Mouse (Mus musculus) midbrain, embryonic 13.5 days (tissue): ENCODE data around the gene Tuba4a. TPM values are rescaled to one million over a fixed set of nuclear protein-coding genes. Genes with fewer than 3 reads are reported as not detected.
"Not testable (repeated sequence)": the region's sequence is repeated elsewhere in the genome, so short reads cannot be mapped to it uniquely, and the experiment has no call there.

ENCODE experiments used
- ATAC-seq: fragments of 200-750 bp; cut with Nextera tagmentation; 2 replicates; pipeline ENCODE4 v1.8.0; 2017; ENCODE audit warnings: mild to moderate bottlenecking, moderate TSS enrichment, moderate library complexity
- H3K27ac ChIP-seq: fragments of 300-500 bp; sonication (generic); 2 replicates; pipeline ENCODE4 v1.5.1; 2015; ENCODE audit warnings: inconsistent platforms, mild to moderate bottlenecking, moderate library complexity
- H3K27me3 ChIP-seq: fragments of 300-500 bp; sonication (generic); 2 replicates; pipeline ENCODE4 v1.6.1; 2015; ENCODE audit warnings: mild to moderate bottlenecking, inconsistent platforms
- H3K36me3 ChIP-seq: fragments of 300-500 bp; sonication (generic); 2 replicates; pipeline ENCODE4 v1.6.1; 2015; ENCODE audit warnings: mild to moderate bottlenecking, inconsistent platforms
- H3K4me1 ChIP-seq: fragments of 300-500 bp; sonication (generic); replicated peaks from 2 replicates; pipeline ENCODE4 v1.6.1; 2015; ENCODE audit warnings: inconsistent platforms
- H3K4me2 ChIP-seq: fragments of 300-500 bp; sonication (generic); replicated peaks from 2 replicates; pipeline ENCODE4 v1.6.1; 2015; ENCODE audit warnings: moderate library complexity, mild to moderate bottlenecking, inconsistent platforms
- H3K4me3 ChIP-seq: fragments of 300-500 bp; sonication (generic); replicated peaks from 2 replicates; pipeline ENCODE4 v1.5.1; 2015; ENCODE audit warnings: mild to moderate bottlenecking, inconsistent platforms
- H3K9ac ChIP-seq: fragments of 300-500 bp; sonication (generic); replicated peaks from 2 replicates; pipeline ENCODE4 v1.6.1; 2015; ENCODE audit warnings: mild to moderate bottlenecking, inconsistent platforms
- H3K9me3 ChIP-seq: fragments of 300-500 bp; sonication (generic); 2 replicates; pipeline ENCODE4 v1.6.1; 2016; ENCODE audit warnings: mild to moderate bottlenecking, inconsistent platforms
- WGBS: fragments of 180-500 bp; shearing (Covaris S2); methylation state at CpG from one replicate; pipeline ENCODE4 v1.1.7; 2015; 5-methylcytosine and 5-hydroxymethylcytosine counted together
- polyA plus RNA-seq: library from polyadenylated mRNA; unstranded; fragments of >200 nt; fragmentation: Nextera tagmentation; extraction: Ambion mirVana; gene quantifications from 2 replicates; pipeline ENCODE4 v1.2.1, GENCODE M21; 2015

Tuba4a gene
- polyA plus RNA-seq, 1 experiment from 2014 or later, result 5.3 TPM

DNA sequence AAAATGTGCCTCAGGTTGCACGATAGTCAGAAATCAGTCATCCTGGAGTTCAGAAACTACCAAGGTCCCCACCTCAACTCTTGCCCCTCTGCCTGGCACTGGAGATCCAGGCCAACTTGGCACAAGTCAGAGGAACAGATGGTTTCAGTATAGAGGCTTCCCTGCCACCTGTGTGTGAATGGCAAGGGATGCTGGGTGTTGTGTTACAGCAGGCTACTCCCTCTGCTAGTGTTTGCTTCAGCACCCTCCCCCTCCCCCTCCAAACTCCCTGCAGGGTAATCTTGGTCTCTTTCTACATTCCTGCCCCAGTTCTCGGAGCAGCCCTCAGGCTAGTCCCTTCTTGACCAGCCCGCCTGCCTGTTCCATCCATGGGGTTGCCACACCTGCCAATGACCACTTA lies 30.8 kb upstream of the Tuba4a start:
- no peaks in the 10 kb centered on the region for H3K36me3 ChIP-seq
- no peak overlapping the region for H3K27ac ChIP-seq
- no peak for ATAC-seq
- H3K4me2 ChIP-seq, result no peak overlapping the region
- H3K27me3 ChIP-seq, result peaks cover 8% of the 10 kb centered on the region; the same call in 1 of the 2 replicates
- H3K4me1 ChIP-seq, result peaks cover 33% of the 10 kb centered on the region
- no peaks in the 10 kb centered on the region for H3K9me3 ChIP-seq
- 59% methylated on average over 3 of the region's 3 CpGs for WGBS
- H3K9ac ChIP-seq, result no peak overlapping the region
- no peak overlapping the region for H3K4me3 ChIP-seq

DNA sequence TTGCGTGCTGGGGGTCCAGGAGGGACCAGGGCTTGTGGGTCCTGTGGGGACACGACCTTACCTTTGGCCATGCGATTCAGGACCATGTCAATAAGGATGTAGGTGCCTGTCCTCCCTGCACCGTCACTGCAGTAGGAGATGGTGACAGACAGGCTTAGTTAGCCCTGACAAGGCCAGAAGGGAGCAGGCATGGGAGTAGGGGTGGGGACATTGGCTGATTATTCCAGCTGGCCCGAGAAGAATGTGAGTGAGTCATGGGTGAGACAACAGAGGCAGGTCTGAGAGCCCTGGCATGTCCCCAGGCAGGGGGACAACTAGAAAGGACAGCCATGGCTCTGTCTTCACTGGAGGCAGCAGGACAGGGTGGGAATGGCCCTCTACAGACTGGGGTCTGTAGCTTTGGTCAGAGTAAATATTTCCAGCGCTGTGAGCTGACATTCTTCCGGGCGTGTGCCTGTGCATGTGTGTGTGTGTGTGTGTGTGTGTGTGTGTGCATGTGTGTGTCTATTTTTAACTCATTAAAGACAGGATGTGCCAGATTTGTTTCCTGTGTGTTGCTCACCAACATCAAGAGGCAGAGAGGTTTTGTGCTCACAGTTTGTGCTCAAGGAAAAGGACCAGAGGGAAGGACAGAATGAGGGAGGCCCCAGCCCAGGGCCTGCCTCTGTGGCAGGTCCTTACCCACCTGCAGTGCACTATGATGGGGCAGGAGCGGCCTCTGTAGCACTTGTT lies 28.5 kb upstream of the Tuba4a start:
- Histone ChIP-seq H3K4me3 (no peak overlapping the region), H3K27me3 (peaks cover 7% of the 10 kb centered on the region; the same call in 1 of the 2 replicates), H3K9ac (0 out of 2 replicates have a peak overlapping the region, but pooled peaks have one; percentile 48), H3K9me3 (no peaks in the 10 kb centered on the region), H3K4me1 (peaks cover 26% of the 10 kb centered on the region), H3K4me2 (no peak overlapping the region), H3K36me3 (peaks cover 14% of the 10 kb centered on the region), H3K27ac (no peak overlapping the region)
- ATAC-seq, result no peak
- 56% methylated on average over 9 of the region's 9 CpGs for WGBS

DNA sequence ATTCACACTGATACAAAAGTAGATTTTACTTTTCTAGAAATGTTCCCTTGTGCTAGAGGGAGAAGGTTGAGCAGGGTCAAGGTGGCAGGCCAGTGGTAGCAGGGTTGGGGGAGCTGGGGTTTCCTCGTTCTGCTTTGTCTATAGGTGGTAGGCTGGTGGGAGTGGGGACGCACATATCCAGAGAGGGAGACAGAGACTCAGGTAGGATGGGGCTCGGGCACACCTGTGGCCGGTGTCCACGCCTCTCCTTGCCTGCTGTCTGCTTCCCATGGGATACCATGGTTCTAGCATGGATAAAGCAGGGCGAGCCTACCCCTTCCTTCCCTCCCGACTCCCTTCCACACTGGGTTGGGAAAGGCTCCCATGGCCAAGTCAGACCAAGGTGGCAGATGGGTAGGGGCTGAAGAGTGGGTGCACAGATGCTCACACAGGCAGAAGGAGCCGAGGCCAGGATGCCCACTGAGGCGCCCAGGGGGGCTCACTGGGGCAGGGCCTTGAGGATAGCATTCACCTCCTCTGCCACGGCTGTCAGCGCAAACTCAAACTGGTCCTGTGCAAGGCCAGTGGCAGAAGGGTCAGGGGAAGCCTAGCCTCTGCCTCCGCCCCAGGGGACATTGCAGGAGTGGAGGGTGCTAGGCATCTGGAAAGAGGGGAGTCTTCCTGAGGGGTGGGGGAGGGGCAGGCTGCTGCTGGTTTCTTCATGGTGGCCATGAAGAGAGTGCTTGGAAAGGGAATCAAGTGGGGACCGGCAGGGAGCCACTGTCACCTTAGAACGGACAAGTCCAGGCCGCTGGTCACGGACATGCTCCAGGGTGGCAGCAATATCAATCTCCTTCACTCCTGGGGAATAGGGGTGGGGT lies 27.6 kb upstream of the Tuba4a start:
- Histone ChIP-seq H3K4me2 (no peak overlapping the region), H3K36me3 (peaks cover 17% of the 10 kb centered on the region), H3K4me1 (peaks cover 26% of the 10 kb centered on the region), H3K9me3 (no peaks in the 10 kb centered on the region), H3K9ac (0 out of 2 replicates have a peak overlapping the region, but pooled peaks have one; percentile 48), H3K27me3 (no peaks in the 10 kb centered on the region), H3K27ac (no peak overlapping the region), H3K4me3 (no peak overlapping the region)
- ATAC-seq, result no peak
- WGBS, result 85% methylated on average over 16 of the region's 16 CpGs

DNA sequence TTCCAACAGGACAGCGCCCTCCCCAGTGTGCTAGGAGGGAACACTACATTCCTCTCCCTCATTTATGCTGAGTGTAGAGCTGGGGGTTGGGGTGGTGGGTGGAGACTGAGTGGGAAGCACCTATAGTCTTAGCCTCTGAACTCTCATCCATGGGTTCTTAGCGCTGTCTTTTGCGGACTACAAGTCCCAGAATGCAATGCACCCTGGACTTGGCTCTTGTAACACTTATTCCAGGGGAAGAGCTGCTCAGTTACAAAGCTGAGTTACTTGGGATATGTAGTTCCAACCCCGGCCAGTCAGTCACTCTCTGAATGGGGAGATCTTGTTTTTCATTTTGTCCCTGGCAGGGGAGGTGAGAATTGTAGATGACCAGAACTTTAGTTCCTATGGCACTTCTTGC lies 25.2 kb upstream of the Tuba4a start:
- H3K4me2 ChIP-seq, result no peak overlapping the region
- WGBS, result 14% methylated on average over 4 of the region's 4 CpGs
- no peaks in the 10 kb centered on the region for H3K9me3 ChIP-seq
- peak; percentile 67 for ATAC-seq
- H3K9ac ChIP-seq, result no peak overlapping the region
- H3K4me3 ChIP-seq, result no peak overlapping the region
- H3K27me3 ChIP-seq, result no peaks in the 10 kb centered on the region
- peaks cover 31% of the 10 kb centered on the region for H3K36me3 ChIP-seq
- peaks cover 15% of the 10 kb centered on the region for H3K4me1 ChIP-seq
- no peak overlapping the region for H3K27ac ChIP-seq

DNA sequence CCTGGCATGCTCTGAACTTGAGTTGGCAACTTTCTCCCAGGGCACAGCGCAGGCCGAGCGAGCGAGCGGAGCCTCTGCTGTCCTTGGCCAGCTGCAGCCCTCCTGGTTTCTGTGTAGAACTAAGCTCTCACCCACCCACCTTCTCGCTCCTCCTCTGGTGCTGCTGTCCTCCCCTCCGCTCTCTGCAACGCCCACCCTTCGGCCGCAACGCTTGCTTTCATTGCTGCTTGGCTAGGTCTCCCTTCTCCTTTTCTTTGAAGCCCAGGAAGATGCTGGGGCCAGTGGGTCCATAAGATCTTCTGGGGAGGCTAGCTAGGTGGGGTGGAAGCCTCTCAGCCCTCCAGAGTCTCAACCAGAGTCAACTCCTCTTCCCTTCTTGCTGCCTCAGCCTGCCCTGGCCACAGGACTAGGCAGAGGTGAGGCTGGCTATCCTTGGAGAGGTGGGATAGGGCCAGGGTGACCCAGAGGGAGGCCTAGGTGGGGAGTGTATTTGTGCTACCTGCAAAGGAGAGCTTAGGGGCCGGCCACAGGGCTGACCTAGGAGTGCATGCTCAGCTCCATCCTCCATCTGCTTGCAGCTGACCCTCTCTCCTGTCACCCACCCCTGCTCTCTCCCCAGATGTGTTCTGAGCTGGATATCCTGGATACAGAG lies 24.6 kb upstream of the Tuba4a start:
- ATAC-seq, result peak; percentile 29; the same call in 1 of the 2 replicates
- WGBS, result 85% methylated on average over 12 of the region's 12 CpGs
- H3K4me3 ChIP-seq, result no peak overlapping the region

DNA sequence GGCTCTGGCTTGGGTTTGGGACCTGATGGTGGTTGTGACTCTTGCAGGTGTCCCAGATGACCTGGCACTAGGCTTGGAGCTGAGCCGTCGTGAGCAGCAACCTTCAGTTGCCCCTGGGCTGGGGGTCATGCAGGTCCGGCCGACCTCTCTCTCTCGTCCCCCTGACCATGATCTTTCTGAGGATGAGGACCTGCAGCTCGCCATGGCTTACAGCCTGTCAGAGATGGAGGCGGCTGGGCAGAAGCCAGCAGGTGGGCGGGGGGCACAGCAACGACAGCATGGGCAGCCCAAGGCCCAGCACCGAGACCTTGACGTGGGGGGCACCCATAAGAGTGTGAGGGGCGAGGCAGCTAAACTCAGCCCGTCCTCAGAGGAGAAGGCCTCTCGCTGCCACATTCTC lies 23.7 kb upstream of the Tuba4a start:
- Histone ChIP-seq H3K4me3 (no peak overlapping the region), H3K9me3 (no peaks in the 10 kb centered on the region), H3K4me1 (peaks cover 15% of the 10 kb centered on the region), H3K9ac (no peak overlapping the region), H3K36me3 (peaks cover 38% of the 10 kb centered on the region), H3K27ac (no peak overlapping the region), H3K4me2 (no peak overlapping the region), H3K27me3 (no peaks in the 10 kb centered on the region)
- WGBS, result 89% methylated on average over 13 of the region's 14 CpGs
- ATAC-seq, result no peak

More for the DNA sequence above, 24.6 kb upstream of the Tuba4a start:
- Histone ChIP-seq H3K4me1 (peaks cover 15% of the 10 kb centered on the region), H3K27me3 (no peaks in the 10 kb centered on the region), H3K4me2 (no peak overlapping the region), H3K36me3 (peaks cover 36% of the 10 kb centered on the region), H3K9ac (peak overlapping the region; percentile 32; the same call in 1 of the 2 replicates), H3K27ac (no peak overlapping the region), H3K9me3 (no peaks in the 10 kb centered on the region)

DNA sequence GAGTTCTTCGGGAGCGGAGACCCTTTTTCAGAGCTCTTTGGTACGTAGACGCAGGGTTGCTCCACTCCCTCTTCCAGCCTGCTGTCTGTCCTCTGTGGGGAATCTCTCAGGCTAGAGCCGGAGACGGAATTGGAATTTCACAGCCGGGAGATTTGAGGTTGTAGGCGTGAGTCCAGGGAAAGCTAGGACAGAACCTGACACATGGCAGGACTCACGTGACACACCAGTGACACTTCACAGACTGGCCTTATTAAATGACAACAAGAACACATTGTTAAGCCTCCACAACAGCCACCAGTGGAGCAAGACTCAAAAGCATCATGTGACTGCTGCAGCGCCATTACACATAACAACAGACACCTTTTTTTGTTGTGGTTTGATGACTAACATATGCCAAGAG lies 19.9 kb upstream of the Tuba4a start:
- no peak overlapping the region for H3K4me3 ChIP-seq
- H3K27me3 ChIP-seq, result no peaks in the 10 kb centered on the region
- no peak for ATAC-seq
- 87% methylated on average over 10 of the region's 10 CpGs for WGBS
- H3K4me1 ChIP-seq, result peaks cover 17% of the 10 kb centered on the region
- no peak overlapping the region for H3K9ac ChIP-seq
- H3K36me3 ChIP-seq, result peaks cover 37% of the 10 kb centered on the region
- H3K9me3 ChIP-seq, result no peaks in the 10 kb centered on the region
- H3K4me2 ChIP-seq, result no peak overlapping the region
- no peak overlapping the region for H3K27ac ChIP-seq

DNA sequence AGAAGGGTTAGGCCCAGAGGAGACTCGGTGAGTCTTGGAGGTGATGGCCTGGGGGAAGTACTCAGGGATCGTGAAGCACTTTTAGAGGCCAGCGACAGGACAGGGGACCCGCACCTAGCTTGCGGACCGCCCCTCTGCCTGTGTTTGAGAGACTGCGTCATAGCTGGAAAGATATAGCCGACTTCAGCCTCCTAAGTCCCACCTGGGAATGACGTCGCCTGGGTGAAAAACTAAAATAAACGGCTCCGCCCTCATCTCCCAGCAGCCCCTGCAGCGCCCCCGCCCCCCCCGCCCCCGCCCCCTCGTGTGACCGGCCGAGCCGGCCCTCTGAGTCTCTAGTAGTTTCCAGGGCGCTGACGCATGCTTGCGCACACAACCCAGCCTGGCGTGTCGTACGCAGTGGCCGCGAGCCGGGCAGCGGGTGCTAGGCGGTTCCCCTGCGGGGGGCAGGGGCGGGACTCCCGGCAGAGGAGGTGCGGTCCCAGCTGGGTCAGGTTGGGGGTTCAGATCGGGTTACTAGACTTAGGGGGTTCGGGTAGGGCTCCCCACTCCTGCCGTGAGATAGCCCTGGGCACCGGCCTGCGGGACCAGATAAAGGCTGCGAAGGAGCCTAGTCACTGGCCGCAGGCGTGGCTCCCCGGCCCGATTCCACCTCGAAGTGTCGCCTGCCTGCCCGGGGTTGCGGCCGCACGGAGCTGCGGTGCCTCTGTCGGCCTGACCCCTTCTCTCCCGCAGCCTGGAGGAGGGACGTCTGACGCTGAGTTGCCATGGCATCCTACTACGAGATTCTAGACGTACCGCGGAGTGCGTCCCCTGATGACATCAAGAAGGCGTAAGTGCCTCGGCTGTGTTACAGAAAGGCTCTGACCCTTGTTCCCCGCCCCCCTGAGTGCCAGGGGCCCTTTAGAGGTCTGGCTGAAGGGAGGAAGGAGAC lies 16.7 kb upstream of the Tuba4a start, which contains the start of gene Dnajb2:
TSS of gene Dnajb2 (plus strand) at position 290 of the 934 bp plus-strand sequence.
- no peaks in the 10 kb centered on the region for H3K9me3 ChIP-seq
- peak within 1 kb of the TSS; percentile 87 for H3K9ac ChIP-seq
- H3K4me3 ChIP-seq, result peak within 1 kb of the TSS; percentile 61
- peaks cover 3% of the 10 kb centered on the region; the same call in 1 of the 2 replicates for H3K27me3 ChIP-seq
- under 1% methylated on average over 64 of the region's 64 CpGs for WGBS
- peaks cover 19% of the 10 kb centered on the region for H3K36me3 ChIP-seq
- peak within 1 kb of the TSS; percentile 88 for H3K27ac ChIP-seq
- H3K4me2 ChIP-seq, result peak within 1 kb of the TSS; percentile 88
- ATAC-seq, result peak; percentile 85
- H3K4me1 ChIP-seq, result peaks cover 19% of the 10 kb centered on the region

DNA sequence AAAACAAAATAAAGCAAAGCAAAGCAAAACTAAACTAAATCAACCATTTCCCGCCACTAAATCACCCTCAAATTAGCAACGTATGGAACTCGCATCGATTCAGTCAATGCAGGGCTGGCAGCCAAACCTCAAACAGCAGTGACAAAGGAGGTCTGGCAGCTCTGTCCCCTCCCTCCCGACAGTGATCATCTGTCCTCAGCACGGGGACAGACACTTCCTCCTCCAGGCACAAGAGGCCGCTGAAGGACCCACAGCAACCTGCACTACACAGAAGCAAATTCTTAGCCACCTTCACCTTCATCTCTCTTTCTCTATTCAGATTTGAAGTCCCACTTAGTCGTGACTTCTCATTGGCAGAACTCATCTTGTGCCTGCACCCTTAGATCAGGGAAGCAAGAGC lies 14.9 kb upstream of the Tuba4a start:
- Histone ChIP-seq H3K4me2 (peak overlapping the region; percentile 29), H3K27ac (no peak overlapping the region), H3K9ac (no peak overlapping the region), H3K27me3 (peaks cover 7% of the 10 kb centered on the region; the same call in 1 of the 2 replicates), H3K4me1 (peaks cover 19% of the 10 kb centered on the region), H3K36me3 (peaks cover 5% of the 10 kb centered on the region; the same call in 1 of the 2 replicates), H3K9me3 (no peaks in the 10 kb centered on the region), H3K4me3 (no peak overlapping the region)
- peak; percentile 66 for ATAC-seq
- WGBS, result under 1% methylated on average over 8 of the region's 8 CpGs

DNA sequence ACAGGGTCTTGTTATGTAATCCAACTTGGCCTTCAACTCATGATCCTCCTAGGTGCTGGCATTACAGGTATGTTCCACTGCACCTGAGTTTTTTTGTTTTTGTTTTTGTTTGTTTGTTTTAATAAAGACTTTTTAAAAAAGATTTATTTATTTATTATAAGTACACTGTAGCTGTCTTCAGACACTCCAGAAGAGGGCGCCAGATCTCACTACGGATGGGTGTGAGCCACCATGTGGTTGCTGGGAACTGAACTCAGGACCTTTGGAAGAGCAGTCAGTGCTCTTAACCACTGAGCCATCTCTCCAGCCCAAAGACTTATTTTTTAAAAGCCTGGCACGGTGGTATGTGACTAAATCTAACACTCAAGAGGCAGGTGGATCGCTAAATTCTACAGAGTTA lies 12.8 kb upstream of the Tuba4a start:
- H3K4me3 ChIP-seq, H3K4me2 ChIP-seq, H3K9ac ChIP-seq, H3K9me3 ChIP-seq, H3K27ac ChIP-seq, ATAC-seq, H3K36me3 ChIP-seq: not testable (repeated sequence)
- Histone ChIP-seq H3K4me1 (peaks cover 19% of the 10 kb centered on the region), H3K27me3 (peaks cover 12% of the 10 kb centered on the region; the same call in 1 of the 2 replicates)
- WGBS, result 65% methylated on average over 4 of the region's 4 CpGs

DNA sequence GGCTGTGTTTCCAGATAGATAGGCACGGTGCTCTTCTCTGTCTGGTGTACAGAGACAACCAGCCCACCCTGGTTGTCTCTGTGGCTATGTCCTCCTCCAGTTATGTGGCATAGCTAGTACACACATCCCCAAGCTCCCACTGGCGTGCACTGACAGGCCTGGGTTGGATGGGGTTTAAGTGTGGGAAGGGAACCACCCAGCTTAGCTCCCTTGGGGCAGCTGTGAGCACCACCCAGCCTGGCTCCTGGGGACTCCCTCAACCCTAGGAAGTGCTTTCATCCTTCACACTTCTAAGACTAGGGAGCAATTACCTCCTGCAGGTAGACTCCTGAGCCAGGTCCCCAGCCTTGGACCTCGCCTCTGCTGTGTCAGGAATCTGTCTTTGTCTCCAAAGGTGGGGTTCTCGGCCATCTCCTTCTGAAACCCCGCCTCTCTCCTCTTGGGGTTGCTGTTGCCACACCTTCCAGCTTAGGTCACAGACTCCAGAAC lies 12.0 kb upstream of the Tuba4a start, which contains the start of gene A630095N17Rik:
TSS of gene A630095N17Rik (minus strand) at position 439 of the 489 bp plus-strand sequence.
- H3K9me3 ChIP-seq, result no peaks in the 10 kb centered on the region
- no peak for ATAC-seq
- no peak within 1 kb of the TSS for H3K4me2 ChIP-seq
- no peaks in the 10 kb centered on the region for H3K36me3 ChIP-seq
- no peak within 1 kb of the TSS for H3K9ac ChIP-seq
- 71% methylated on average over 5 of the region's 5 CpGs for WGBS
- no peak within 1 kb of the TSS for H3K27ac ChIP-seq
- no peak within 1 kb of the TSS for H3K4me3 ChIP-seq
- peaks cover 11% of the 10 kb centered on the region for H3K4me1 ChIP-seq
- H3K27me3 ChIP-seq, result peaks cover 12% of the 10 kb centered on the region; the same call in 1 of the 2 replicates
